Mouse (Mus musculus) urinary bladder, postnatal 14 days (tissue): ENCODE results near the gene Spib.

Experiments
- DNase-seq: peaks from one replicate; pipeline ENCODE4 v3.0.0; 2021; ENCODE audit warnings: low spot score

Spib gene

DNA sequence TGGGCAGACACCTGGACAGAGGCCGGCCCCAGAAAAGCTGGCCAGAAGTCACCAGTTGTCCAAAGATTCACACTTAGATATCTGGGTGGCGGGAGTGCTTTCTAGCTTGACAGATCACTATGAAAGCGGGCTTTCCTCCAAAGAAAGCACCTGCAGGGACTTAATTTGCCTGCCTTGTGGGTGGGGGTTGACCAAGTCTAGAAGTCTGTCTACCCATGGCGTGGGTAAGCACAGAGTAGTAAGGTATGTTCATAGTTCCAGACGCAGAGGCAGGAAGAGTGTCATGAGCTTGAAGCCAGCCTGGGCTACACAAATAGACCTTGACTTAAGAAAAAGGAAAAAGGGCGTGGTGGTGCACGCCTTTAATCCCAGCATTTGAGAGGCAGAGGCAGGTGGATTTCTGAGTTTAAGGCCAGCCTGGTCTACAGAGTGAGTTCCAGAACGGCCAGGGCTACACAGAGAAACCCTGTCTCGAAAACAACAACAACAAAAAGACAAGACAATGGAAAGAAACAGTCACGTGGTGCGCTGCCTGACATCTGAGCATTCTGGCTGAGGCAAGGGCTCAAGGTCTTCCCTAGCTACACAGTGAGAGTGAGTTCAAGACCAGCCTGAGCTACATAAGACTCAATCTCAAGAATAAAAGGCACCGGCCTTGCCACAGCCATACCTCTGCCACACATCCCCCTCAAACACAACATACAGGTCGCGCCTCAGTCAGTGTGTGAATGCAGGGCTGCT lies 5.3 kb downstream of the Spib start:
- no peak for DNase-seq

- peak; percentile 82 for DNase-seq
These were observed 6.6 kb downstream of the Spib start for GRCm38 (mm10) chr7:44525126-44525832.

GRCm38 (mm10) chr7:44524502-44524901 lies 7.4 kb downstream of the Spib start, which contains the start of gene Mybpc2:
TSS of gene Mybpc2 (minus strand) at chr7:44524656.
- DNase-seq, result no peak

GRCm38 (mm10) chr7:44523056-44523455 lies 8.8 kb downstream of the Spib start:
- no peak for DNase-seq

DNA sequence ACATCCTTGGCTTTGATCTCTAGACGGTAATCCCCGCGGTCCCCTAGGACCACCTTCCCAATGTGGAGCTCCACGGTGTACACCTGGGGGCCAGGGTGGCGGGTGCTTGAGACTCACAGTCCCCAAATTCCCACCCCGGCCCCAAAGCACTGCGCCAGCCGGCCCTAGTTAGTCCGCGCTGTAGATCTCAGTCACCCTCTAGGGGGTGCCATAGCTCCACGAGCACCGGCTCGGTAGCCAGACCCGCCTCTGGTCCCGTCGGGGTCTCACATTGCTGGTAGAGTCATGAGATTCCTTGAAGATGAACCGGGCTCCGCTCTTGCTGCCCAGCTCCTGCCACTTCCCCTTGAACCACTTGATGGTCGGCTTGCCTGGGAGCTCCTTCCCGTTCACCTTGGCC lies 10.2 kb downstream of the Spib start:
- DNase-seq, result peak; percentile 60

DNA sequence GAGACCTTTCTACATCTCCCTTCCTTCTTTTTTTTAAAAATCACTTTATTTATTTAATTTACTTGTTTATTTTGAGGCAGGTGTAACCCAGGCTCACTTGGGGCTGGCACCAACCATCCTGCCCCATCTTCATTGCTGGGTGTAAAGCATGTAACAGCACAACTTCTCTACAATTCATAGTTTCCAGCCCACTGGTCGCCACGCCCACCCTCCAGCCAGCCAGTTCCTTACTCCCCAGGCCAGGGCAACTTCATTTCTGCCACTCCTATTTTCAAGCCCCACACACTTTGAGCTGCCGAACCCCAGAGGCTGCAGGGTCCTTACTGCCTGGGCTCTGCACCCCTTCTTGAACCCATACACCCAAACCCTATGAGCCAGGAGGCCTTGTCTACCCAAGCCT lies 10.9 kb downstream of the Spib start:
- DNase-seq, result no peak

DNA sequence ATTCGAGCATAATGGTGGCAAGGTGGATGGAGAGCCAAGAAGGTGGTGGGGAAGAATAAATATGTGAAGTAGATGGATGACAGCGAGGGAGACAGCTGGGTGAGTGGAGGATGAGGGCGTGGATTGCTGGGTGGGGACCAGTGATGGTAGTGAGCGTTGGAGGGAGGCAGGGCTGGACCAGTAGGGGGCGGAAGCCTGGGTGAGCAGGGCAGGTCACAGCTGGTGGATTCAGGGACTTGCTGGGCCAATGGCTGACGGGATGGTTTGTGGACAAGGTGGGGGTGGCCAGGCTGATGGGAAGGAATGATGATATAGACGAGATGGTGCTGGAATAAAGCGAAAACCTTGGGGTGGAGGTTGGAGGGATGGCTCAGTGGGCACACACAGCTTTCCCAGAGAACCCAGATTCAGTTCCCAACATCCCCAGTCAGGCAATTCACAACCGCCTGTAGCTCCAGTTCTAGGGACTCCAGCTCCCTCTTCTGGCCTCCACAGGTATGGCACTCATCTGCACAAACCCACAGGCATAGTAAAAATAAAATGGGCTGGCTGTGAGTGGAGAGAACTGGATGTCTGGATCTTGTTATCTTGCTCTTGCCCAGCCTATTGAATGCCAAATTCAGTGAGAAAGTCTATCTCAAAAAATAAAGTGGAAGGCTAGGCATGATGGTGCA lies 12.5 kb downstream of the Spib start:
- DNase-seq, result no peak

GRCm38 (mm10) chr7:44507491-44507890 lies 24.4 kb downstream of the Spib start:
- no peak for DNase-seq

DNA sequence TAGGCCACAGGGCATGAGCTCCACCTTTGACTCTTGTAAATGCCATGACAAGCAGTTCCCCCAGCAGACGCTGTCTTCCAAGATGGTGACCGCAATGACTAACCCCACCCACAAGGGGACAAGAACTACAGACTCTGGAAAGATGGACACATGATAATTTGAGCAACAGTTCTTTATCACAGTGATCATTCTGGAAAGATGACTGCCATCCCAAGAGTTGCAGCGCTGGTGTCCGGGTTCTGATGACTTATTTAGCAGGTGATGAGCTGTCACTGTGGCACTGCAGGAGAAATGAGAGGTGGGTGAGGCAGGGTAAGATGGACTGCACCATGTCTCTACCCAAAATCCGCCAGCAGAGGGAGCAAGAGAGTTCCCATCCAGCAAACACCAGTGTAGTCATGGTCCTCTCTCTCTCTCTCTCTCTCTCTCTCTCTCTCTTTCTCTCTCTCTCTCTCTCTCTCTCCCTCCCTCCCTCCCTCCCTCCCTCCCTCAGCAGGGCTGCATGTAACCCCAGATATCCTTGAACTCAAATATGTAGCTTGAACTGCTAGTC lies 30.2 kb downstream of the Spib start:
- peak; percentile 65 for DNase-seq

DNA sequence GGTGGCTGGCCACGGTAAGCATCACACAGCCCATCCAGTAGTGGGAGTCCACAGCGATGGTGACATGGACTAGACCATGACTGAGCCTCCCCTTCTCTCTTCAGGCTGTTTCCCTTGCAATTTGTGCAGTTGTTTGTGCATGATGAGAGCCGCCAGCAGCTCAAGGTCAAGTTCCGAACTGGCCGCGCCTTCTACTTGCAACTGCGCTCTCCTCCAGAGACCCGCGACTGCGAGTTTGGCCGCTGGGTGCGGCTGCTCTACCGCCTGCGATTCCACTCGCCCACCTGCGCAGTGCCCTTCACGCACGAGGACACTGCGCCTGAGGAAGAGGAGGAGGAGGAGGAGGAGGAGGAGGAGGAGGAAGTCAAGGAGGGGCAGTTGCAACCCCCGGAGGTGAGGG lies 31.8 kb downstream of the Spib start:
- no peak for DNase-seq

GRCm38 (mm10) chr7:44498922-44499321 lies 32.9 kb downstream of the Spib start:
- DNase-seq, result no peak

DNA sequence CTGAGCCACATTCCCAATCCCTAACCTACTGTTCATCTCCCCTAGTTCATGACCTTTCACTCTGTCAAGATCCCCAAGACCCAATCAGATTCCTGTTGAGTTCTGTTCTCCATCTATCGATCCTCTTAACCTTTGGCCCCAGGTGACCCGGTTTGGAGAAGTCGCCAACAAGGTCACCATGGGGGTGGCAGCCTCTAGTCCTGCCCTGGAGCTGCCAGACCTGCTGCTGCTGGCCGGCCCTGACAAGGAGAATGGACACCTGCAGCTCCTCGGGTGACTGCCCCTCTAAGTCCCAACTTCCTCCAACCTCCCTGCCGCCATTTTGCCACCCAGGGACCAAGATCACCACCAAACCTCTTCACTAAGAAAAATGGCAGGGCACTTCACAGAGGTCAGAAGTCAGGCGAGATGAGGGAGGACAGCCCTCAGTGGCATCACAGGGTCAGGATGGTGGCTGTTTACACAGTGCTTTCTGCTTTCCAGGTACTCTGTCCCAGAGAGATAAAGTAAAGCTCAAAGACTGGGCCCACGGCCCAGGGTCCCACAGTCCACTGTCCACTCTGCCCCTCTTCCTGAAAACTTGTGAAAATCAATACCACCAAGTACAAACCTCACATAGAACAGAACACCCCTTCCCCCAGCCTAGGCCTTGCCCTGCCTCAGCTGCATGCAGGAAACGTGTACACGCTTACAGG lies 34.4 kb downstream of the Spib start:
- no peak for DNase-seq

- DNase-seq, result no peak
These were observed 35.1 kb downstream of the Spib start for GRCm38 (mm10) chr7:44496771-44497109.

GRCm38 (mm10) chr7:44495992-44496770 lies 35.7 kb downstream of the Spib start, which contains the start of the genes Emc10 and Fam71e1:
TSS of gene Emc10 (minus strand) at chr7:44496529.
TSS of gene Fam71e1 (plus strand) at chr7:44496581.
- peak; percentile 98 for DNase-seq

DNA sequence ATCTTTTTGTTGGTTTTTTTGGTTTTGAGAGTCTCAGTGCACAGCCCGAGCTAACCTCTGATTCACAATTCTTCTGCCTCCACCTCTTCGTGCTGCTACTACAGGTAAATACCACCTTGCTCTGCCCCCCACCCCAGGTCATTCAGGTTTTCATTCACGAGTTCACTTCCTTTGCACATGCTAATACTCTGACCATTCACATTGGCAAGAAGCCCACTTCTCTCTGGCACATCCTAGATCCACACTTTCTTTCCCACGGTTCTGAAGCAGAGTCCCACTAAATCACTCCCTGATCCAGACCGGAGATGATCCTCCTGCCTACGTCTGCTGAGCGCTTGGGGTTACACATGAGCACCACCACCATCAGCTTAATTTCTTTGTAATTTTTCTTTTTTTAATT lies 36.8 kb downstream of the Spib start:
- no peak for DNase-seq

DNA sequence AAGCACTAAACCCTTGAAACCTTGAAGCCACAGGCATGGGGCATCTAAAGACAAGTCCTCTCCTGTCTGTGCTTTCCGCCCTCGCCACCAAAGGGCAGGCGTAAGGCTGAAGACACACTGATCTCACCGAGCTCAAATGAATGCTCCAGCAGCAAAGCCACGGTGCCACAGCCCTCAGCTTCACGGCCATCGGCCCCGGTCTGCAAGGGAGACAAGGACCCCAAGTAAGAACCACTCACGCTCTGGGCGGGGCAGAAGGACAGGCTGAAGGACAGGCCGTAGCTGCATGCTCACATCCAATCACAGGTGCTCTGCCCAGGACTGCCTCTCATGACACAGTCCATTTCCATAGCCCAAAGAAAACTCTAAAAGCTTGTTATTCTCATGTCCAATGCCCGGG lies 37.2 kb downstream of the Spib start:
- no peak for DNase-seq

- DNase-seq, result no peak
These were observed 39.6 kb downstream of the Spib start for GRCm38 (mm10) chr7:44492166-44492826.

DNA sequence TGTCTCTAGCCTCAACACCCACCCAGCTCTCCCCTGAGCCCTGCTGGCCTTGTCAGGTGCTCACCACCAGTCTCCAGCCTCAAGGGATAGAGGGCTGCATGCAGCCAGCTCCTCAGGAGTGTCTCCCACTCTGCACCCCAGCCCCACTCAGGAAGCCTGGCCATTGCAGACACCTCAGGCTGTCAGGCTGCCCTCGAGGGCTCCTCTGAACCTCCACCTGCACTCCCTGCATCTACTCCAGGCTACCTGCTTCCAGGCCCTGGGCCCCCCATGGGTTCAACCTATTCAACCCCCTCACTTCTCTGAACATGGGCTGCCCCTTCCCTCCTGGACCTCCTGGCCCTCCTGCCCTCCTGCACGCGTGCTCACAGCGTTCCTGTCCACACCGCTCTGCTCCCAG lies 40.5 kb downstream of the Spib start:
- no peak for DNase-seq

GRCm38 (mm10) chr7:44490281-44490680 lies 41.6 kb downstream of the Spib start:
- no peak for DNase-seq

DNA sequence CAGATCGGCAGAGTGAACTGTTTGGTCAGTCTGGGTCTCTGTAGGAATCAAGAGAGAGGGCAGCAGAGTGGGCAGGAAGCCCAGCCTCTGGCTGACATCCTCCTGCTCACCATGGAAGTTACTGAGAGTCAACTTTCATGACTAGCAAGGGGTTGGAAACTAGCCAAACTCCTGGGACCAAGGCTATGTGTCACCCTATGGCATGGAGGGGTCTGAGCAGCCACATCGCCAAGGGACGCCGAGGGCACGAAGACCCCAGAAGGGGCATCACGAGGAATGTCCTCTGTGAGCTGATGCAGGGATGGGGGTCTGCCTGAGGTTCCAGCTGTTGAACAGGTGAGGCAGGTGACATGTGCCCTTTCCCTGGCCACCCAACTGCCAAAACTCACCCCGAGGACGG lies 43.3 kb downstream of the Spib start:
- DNase-seq, result no peak

DNA sequence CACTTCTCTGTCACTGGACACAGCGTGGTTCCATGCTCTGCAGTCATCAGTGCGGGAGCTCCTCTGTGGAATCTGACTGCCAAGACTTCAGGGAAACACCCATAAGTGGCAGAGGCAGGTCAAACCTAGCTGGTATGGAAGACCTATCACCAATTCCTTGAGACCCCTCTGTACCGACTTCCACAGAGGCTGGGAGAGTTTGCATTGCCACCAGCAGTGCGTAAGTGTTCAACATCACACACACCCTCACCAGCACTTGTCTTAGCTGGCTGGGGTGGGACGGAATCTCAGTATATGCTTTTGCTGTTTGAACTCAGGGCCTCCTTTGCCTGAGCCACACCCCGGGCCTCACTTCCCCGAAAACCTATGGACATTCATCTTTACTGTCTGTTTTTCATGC lies 43.9 kb downstream of the Spib start:
- DNase-seq, result no peak
